Mouse (Mus musculus) liver, adult (tissue): Measurements from ENCODE around the gene Slc16a4.

Experiments
- GATA4 ChIP-seq: IDR thresholded peaks from 2 replicates; pipeline ENCODE4 v1.6.1; 2014; ENCODE audit warnings: mild to moderate bottlenecking, low read length; ENCODE audit not compliant: insufficient replicate concordance

The Slc16a4 gene

DNA sequence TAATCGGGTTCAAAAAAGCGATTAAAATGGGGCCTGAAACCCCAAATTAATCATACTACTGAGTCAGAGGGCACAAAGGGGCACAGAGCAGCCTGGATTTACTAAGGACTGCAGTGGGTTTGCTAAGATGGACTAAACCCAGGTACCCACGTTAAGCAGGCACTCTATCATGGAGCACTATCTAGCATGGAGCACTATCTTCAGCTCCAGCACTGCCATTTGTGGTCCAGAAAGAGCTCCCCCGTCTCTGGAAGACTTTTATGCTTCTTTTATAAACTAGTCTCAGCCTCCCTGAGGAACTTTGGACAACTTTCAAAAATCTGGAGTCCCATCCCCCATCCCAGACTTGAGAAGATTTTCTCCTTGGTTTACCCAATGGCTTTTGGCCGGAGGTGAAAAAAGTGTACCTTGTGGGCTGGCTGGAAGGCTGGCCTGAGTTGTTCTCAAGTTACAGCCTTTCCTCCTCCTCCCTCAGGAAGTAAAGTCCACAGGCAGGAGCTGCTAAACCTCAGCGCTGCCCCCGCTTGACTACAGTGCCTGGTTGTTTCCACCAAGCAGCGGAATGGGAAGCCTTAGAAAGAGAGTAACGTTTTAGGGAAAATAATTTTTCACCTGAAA is at the start of gene Slc16a4:
Gene Slc16a4, plus strand, starts transcription at position 467 of the 618 bp plus-strand sequence.
- no peak for TF ChIP-seq GATA4

- TF ChIP-seq GATA4: no peak
These were observed 49.5 kb upstream of the Slc16a4 start for GRCm38 (mm10) chr3:107241389-107242094.

DNA sequence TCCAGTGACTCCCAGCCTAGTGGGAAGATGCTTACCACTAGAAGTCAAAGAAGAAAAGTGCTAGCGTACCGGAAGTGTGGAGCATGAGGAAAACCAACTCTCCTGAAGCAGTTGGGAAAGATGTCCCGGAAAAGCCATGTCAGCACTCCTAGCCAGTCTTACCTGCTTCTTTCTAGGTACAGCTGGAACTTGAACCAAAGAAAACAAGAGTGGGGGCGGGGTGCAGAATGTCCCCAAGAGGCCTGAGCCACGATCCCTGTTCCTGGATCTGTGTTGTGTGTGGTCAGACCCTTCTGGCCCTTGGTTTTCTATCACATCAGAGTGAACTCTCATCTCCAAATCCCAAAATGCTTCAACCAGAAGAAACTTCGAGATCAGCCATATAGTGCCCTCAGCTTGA is 44.2 kb upstream of the Slc16a4 start:
- TF ChIP-seq GATA4: no peak

DNA sequence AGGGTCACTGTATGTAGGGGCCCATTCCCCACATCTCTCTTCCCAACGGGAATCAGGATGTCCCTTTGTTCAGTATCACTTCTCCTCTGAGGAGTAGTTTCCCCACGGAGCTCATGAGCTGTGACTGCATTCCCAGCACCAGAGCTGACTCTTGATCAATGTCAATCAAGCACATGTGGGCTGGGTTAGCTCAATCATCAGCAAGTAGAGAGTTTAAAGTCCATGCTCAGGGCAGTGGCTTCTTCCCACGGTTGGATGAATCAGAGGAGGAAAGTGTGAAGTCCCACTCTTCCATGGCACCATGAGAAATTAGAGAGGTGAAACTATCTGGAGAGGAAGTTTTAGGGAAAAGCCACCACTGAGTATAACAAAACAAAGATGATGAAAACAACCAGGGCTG is 42.0 kb upstream of the Slc16a4 start:
- no peak for TF ChIP-seq GATA4

DNA sequence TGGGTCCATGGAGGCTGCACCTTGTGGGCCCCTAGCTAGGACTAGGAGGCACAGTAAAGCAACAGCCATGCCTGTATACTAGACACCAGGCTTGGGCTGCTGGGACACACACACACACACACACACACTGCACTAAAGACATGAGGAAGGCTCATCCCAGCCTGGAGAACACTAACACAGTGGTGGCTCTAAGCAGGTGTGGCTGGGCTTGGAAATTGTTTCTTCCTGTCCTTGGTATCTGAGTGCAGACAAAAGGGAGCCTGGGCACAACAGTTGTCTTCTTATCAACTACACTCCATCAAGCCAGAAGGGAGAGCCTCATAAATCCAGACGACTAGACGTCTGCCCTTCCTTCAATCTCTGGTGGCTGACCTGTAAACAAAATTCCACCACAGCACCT is 40.7 kb upstream of the Slc16a4 start:
- no peak for TF ChIP-seq GATA4

DNA sequence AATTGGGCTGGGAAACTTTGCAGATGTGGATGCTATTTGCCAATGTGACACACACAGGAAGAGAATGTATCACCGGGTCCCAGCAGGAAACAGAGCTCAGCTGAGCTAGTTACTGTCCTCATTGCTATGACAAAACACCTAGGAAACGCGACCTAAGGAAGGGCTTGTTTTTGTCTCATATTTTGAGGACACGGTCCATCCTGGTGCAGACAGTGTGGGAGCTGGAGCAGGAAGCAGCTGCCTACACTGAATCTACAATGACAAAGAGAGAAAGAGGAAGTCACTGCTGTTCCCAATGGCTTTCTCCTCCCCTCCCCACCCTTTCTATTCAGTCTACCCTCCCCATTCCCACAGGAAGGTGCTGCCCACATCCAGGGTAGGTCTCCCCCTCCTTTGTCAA is 39.0 kb upstream of the Slc16a4 start:
- TF ChIP-seq GATA4: no peak

- TF ChIP-seq GATA4: no peak
These were observed 37.1 kb upstream of the Slc16a4 start for GRCm38 (mm10) chr3:107253925-107254324.

- no peak for TF ChIP-seq GATA4
These were observed 35.0 kb upstream of the Slc16a4 start for GRCm38 (mm10) chr3:107255992-107256391.

DNA sequence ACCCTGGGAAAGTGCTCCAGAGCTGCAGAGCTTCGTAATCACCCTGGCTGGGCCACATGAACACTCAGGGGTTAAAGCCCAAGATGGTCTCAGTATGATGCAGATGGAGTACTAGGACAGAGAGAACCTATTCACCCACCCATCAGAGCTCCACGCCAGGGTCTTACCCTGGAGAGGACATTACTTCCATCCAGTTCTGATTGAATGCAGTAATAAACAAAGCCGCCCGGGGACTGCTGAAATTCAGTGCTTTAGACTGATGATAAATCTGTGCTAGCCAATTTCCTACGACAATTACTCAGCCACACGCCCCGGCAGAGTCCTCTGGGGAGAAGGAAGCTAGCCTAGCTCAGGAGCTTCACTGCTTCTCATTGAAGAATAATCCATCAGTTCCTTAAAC is 34.3 kb upstream of the Slc16a4 start:
- TF ChIP-seq GATA4: no peak

DNA sequence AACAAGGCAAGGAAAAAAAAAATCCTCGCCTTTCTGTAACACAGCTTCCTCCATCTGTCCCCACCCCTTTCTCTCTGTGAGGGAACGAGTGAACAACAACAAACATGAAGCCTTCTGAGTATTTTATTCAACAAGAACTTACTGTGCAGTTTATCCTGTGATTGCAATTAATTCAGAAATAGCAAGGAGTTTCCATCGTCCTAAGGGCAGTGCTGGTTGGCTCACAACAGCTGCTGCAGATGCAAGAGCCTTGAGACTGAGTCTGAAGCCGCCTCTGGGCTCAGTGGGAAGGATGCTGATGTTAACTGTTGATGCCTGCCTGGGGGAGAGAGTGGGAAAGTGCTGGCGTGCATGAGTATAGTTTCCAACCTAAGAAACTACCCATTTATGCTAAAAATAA is 33.1 kb upstream of the Slc16a4 start:
- no peak for TF ChIP-seq GATA4

DNA sequence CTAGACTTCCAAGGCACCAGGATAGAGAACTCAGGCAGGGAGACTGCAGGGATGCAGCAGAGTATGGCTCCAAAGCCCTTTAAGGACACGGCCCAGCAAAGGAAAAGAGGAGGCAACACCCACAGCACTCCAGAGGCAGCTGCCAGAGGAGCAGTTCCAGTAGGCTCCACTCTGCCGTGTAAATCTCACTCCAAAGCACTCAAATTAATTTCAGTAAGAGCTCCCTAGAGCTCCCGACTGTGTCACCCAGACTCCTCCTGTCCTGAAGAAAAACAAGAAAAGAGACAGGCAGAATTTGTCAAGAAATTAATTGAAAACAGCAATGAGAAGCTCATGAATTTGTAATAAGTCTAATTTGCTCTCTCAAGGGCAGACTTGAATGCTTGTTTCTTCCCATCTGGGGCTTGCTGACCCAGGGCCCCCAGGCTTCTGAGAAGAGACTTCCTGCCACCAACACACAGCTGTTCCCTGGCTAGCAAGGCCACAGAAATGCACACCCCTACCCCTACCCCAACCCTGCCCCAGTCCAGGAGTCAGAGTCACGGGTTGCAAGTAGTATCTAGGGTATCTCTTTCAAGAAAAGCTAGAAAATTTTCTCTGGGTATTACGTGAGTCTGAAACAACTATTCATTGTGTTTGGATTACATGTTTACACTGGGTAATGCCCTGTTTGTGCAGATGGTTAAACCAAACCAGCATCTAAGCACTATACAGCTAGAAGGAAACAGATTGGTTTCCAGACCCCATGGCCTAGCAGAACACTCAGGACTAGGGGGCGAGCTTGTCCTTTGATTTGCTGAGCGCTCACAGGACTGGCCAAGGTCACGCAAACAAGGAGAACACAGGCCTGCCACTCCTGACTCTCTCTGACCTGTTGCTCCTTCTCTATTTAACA is 29.8 kb upstream of the Slc16a4 start:
- no peak for TF ChIP-seq GATA4

DNA sequence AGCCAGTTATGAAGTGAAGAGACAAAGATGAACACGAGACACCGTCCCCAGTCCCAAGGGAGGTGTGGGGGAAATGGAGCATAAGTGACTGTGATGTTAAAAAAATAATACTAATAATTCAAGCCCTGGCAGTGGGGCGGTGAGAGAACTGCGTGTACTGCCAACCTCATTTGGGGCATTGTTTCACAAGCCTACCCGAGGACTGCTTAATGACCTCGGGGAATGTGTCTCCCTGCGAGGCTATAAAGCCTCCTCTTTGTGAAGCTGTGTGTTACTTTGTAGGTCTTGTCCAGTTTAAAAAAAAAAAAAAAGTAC is 29.2 kb upstream of the Slc16a4 start:
- no peak for TF ChIP-seq GATA4

DNA sequence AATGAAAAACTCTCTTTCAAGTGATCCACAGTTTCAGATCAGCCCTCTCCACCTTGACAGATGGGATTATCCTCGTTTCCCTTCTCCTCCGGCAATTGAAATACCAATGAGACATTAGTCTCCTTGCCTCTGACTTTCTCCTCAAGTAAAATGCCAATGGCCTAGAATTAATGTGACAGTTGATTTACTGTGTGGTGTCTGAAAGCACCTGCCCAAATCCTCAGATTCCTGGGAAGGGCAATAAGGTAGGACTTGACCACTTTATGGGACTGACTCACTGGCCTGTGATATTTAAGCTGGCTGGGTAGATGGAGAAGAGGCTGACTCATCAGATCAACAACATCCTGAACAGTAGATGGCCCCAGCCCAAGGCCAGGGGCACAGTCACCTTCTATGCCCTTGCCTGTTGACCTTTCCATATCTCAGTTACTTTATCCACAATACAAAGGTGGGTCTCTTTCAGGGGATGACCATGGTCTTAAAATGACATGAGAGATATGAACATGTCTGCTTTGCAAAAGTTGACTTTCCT is 24.1 kb upstream of the Slc16a4 start:
- TF ChIP-seq GATA4: no peak

DNA sequence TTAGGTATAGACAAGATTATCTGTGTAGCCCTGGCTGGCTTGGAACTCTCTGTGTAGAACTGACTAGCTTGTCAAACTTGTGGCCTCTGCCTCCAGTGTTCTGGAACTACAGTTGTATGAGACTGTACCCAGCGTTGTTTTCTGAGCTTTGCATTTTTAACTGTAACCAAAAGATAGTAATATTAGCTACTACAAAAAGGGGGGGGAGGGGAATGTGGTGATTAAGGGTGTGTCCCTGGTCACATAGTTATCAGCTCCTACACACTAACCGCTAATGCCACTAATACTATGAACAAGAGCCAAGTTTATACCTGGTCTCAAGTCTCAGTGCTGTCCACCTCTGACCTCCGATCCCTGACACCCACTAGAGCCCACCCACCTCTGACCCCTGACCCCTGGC is 18.6 kb upstream of the Slc16a4 start:
- no peak for TF ChIP-seq GATA4

DNA sequence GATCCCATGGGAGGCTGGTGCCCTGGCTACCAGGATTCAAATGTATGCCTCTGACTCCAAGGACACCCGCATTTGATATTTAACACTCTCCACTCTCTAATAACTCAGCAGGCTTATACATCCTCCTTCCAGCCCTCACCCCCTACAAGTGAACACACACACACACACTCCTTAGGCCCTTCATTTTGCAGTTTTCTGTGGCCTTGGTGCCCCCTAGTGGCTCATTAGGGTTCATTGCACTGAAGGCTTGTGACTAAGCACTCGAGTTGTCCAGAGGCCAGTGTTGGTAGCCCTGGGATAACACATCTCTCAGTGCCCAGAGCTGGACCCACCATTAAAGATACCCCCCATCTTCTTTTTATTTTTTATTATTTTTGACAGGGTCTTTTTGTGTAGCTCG is 17.2 kb upstream of the Slc16a4 start:
- TF ChIP-seq GATA4: no peak

DNA sequence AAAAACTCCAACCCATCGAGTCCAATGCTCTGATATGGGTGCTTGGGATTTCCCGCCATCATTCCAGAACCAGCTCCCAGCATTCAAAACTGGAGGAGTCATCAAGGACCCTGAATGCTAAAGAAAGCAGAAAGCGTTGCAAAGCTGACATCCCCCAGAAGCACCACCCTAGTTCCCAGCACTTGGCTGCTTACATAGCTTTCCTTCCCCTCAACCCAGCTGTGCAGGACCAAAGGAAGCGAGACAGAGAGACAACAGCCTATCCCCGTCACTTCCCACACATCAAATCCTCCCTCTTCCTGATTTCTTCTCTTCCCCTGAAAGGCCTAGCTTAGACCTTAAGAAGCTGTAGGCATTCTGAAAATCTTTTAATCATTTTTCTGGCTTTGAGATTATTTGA is 15.7 kb upstream of the Slc16a4 start:
- TF ChIP-seq GATA4: no peak
